ENCODE assay signal across 9 mouse cellular contexts in the genomic region with DNA sequence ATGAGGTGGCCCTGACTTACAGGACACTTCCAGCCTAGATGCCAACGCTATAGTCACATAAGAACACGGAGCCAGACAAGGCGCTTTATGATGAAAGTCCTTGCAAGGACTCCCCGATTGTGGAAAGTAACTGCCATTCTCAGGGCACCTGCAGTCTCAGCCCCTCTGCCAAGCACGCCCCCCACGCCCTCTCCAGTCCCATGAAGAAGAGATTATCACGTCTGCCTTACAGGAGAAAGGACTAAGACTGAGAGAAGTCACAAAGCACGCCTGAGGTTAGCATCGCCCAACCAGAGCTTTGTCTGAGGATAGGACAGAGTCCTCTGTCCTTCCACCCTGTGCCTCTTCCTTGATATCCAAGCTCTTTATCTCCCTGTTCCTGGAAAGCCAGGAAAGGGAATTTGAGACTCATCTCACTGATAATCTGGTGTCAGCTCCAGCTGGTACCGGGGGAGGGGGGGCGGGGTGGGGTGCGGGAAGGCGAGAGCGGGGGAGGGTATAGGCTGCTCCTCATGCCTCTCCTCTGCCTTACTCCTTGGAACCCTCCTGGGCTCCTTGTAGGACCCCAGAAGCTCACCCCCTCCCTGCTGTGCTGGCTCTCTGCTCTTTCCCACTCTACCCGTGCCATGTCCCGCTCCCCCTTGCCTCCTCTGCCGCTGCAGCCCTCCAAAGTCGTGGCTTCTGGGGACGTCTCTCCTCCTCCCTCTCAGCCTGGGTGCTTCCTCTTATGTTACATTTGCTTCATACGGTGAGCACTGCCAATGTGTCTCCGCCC.
DNase-seq lines count a peak whose midpoint lies in the region; ATAC-seq and TF ChIP-seq lines count a peak whose summit lies in the region.
"Had no signal": no experiment of that assay in that cellular context is flagged by ENCODE, and none has a peak within 500 bp of the region (broad histone marks: within the 10 kb centered on the region; RNA-seq: fewer than 3 reads in every experiment).

No protein-coding gene starts in this region.

- H3ac ChIP-seq in myocyte (ENCODE audit: control insufficient read depth, insufficient read length): no peak overlapping the region

- no peak overlapping the region for H3K27ac ChIP-seq in heart, embryonic 13.5 days (replicated peaks)
- peak overlapping the region; percentile 81 for H3K27ac ChIP-seq in hindbrain, embryonic 15.5 days (replicated peaks)
- H3K27ac ChIP-seq: liver, embryonic 15.5 days had no signal

- peak overlapping the region; percentile 42 for H3K4me3 ChIP-seq in heart, embryonic 13.5 days
- peak overlapping the region; percentile 23 for H3K4me3 ChIP-seq in hindbrain, embryonic 15.5 days
- peak overlapping the region; percentile 12 for H3K4me3 ChIP-seq in myocyte
- H3K4me3 ChIP-seq: liver, embryonic 15.5 days had no signal

- peak overlapping the region; percentile 72 for H3K9ac ChIP-seq in heart, embryonic 13.5 days
- H3K9ac ChIP-seq in hindbrain, embryonic 15.5 days: peak overlapping the region; percentile 44
- H3K9ac ChIP-seq: liver, embryonic 15.5 days had no signal

- no peak for DNase-seq in heart, adult 8-10 months (ENCODE audit: low spot score)
- DNase-seq in embryo, embryonic 10.5 days (ENCODE audit: low spot score): peak; percentile 48
- DNase-seq in gastrocnemius, postnatal 14 days: no peak
- DNase-seq in cerebellum, adult 18-20 months: no peak
- no peak for DNase-seq in right cerebral cortex, postnatal 36 days (ENCODE audit: low spot score in 2 of 2)

- intact Hi-C loops in gastrocnemius, postnatal 14 days (cut with DNase I; ENCODE audit: low total_unique reads): loop anchor here (2.0 to 10.0 kb wide), 2 partner anchors 371 to 647 kb away; no protein-coding TSS in a partner anchor

- peaks cover 32% of the 10 kb centered on the region for H3K27me3 ChIP-seq in heart, embryonic 13.5 days (replicated peaks)
- H3K27me3 ChIP-seq in hindbrain, embryonic 15.5 days: no peaks in the 10 kb centered on the region
- H3K27me3 ChIP-seq in myocyte (ENCODE audit: control insufficient read depth, insufficient read depth, insufficient read length): peaks cover 18% of the 10 kb centered on the region

- H3K9me3 ChIP-seq in heart, embryonic 13.5 days: no peaks in the 10 kb centered on the region
- H3K9me3 ChIP-seq in hindbrain, embryonic 15.5 days: no peaks in the 10 kb centered on the region
- H3K9me3 ChIP-seq: liver, embryonic 15.5 days had no signal

- H3K4me2 ChIP-seq in heart, embryonic 13.5 days: peak overlapping the region; percentile 68
- peak overlapping the region; percentile 58 for H3K4me2 ChIP-seq in hindbrain, embryonic 15.5 days
- peak overlapping the region; percentile 73 for H3K4me2 ChIP-seq in myocyte (ENCODE audit: low read depth)
- H3K4me2 ChIP-seq: liver, embryonic 15.5 days had no signal

- peaks cover 27% of the 10 kb centered on the region for H3K4me1 ChIP-seq in heart, embryonic 13.5 days
- peaks cover 25% of the 10 kb centered on the region for H3K4me1 ChIP-seq in hindbrain, embryonic 15.5 days (replicated peaks)
- H3K4me1 ChIP-seq: liver, embryonic 15.5 days had no signal

- no peak for ATAC-seq in heart, embryonic 13.5 days (ENCODE audit: extremely low read depth, insufficient number of reproducible peaks, low FRiP score, low TSS enrichment)
- ATAC-seq in hindbrain, embryonic 15.5 days (ENCODE audit: low FRiP score, low read depth): 0 out of 2 replicates have a peak, but pooled peaks have one; percentile 43

- no peaks in the 10 kb centered on the region for H3K36me3 ChIP-seq in heart, embryonic 13.5 days
- H3K36me3 ChIP-seq in hindbrain, embryonic 15.5 days: no peaks in the 10 kb centered on the region
- no peaks in the 10 kb centered on the region for H3K36me3 ChIP-seq in myocyte (ENCODE audit: control insufficient read depth, insufficient read depth)
- H3K36me3 ChIP-seq: liver, embryonic 15.5 days had no signal

- 1% methylated on average over 21 of the region's 21 CpGs for WGBS in heart, embryonic 13.5 days
- 5% methylated on average over 21 of the region's 21 CpGs for WGBS in hindbrain, embryonic 15.5 days

- H3K79me2 ChIP-seq in myocyte (ENCODE audit: control insufficient read depth, insufficient read depth): no peaks in the 10 kb centered on the region

- TF ChIP-seq POLR2A in myocyte (IDR thresholded peaks at IDR 0.05; ENCODE audit: insufficient read length, low read depth): no peak

TF ChIP-seq in myocyte, 11 proteins besides CTCF, POLR2A, EP300 and RAD21:
- TF ChIP-seq TCF12 (IDR thresholded peaks at IDR 0.05; ENCODE audit: insufficient read depth, poor library complexity, severe bottlenecking) (no peak), REST (IDR thresholded peaks at IDR 0.05; ENCODE audit: insufficient read depth, insufficient read length) (no peak), E2F4 (IDR thresholded peaks at IDR 0.05; ENCODE audit: insufficient read depth) (no peak), USF1 (IDR thresholded peaks at IDR 0.05; ENCODE audit: low read depth) (no peak), CEBPB (IDR thresholded peaks at IDR 0.05; ENCODE audit: insufficient read depth, poor library complexity, severe bottlenecking) (peak; percentile 83; the same call in 1 of the 2 replicates), TCF3 (IDR thresholded peaks at IDR 0.05; ENCODE audit: insufficient read length, low read depth) (no peak), MAX (IDR thresholded peaks at IDR 0.05; ENCODE audit: low read depth) (no peak), MYOG (IDR thresholded peaks at IDR 0.05; ENCODE audit: control insufficient read depth in 1 of 3, insufficient read depth in 1 of 3, insufficient read length in 2 of 3, low read depth in 2 of 3) (no peak)
